Mouse (Mus musculus): ENCODE results near the gene Ift43.

Ift43 gene

GRCm38 (mm10) chr12:86174369-86174768 lies 92.0 kb downstream of the Ift43 start:
- no peak for DNase-seq (ENCODE audit: low spot score in 2 of 2)

GRCm38 (mm10) chr12:86175476-86175942 lies 93.2 kb downstream of the Ift43 start:
- DNase-seq (ENCODE audit: low spot score in 2 of 2), result no peak

- no peak for DNase-seq (ENCODE audit: low spot score in 2 of 2)
Measured at GRCm38 (mm10) chr12:86176675-86177339, 94.5 kb downstream of the Ift43 start.

- no peak for DNase-seq (ENCODE audit: low spot score in 2 of 2)
Measured at GRCm38 (mm10) chr12:86179266-86179665, 96.9 kb downstream of the Ift43 start.

- DNase-seq (ENCODE audit: low spot score in 2 of 2), result no peak
Measured at GRCm38 (mm10) chr12:86181320-86181751, 99.0 kb downstream of the Ift43 start.

- no peak for DNase-seq (ENCODE audit: low spot score in 2 of 2)
Measured at GRCm38 (mm10) chr12:86181879-86182278, 99.5 kb downstream of the Ift43 start.

GRCm38 (mm10) chr12:86182414-86182813 lies 100.1 kb downstream of the Ift43 start:
- no peak for DNase-seq (ENCODE audit: low spot score in 2 of 2)

GRCm38 (mm10) chr12:86188161-86188560 lies 105.8 kb downstream of the Ift43 start:
- DNase-seq (ENCODE audit: low spot score in 2 of 2), result no peak

- DNase-seq (ENCODE audit: low spot score in 2 of 2), result peak in 1 of 2 experiments; percentile 5
Measured at GRCm38 (mm10) chr12:86189601-86190323, 107.4 kb downstream of the Ift43 start.

GRCm38 (mm10) chr12:86192036-86192449 lies 109.7 kb downstream of the Ift43 start:
- no peak for DNase-seq (ENCODE audit: low spot score in 2 of 2)

GRCm38 (mm10) chr12:86196944-86197343 lies 114.6 kb downstream of the Ift43 start:
- no peak for DNase-seq (ENCODE audit: low spot score in 2 of 2)

GRCm38 (mm10) chr12:86203443-86204057 lies 121.2 kb downstream of the Ift43 start:
- DNase-seq (ENCODE audit: low spot score in 2 of 2), result no peak

- DNase-seq (ENCODE audit: low spot score in 2 of 2), result no peak
Measured at GRCm38 (mm10) chr12:86211099-86211520, 128.8 kb downstream of the Ift43 start.
